8 mouse cellular contexts compared by ENCODE assay signal in genomic region chr5:24329212-24329964, GRCm38 (mm10). TPM values are rescaled to one million over a fixed set of nuclear protein-coding genes. Genes with fewer than 3 reads are reported as not detected.
DNase-seq lines count a peak whose midpoint lies in the region; ATAC-seq and TF ChIP-seq lines count a peak whose summit lies in the region.

No protein-coding gene starts in this region.

- peak overlapping the region; percentile 48 for H3K9ac ChIP-seq in embryonic facial prominence, embryonic 14.5 days (ENCODE audit: low read depth, low read length)
- peak overlapping the region; percentile 77 for H3K9ac ChIP-seq in heart, embryonic 13.5 days
- peak overlapping the region; percentile 56 for H3K9ac ChIP-seq in kidney, embryonic 15.5 days

- peak overlapping the region; percentile 30 for H3K4me3 ChIP-seq in embryonic facial prominence, embryonic 14.5 days (ENCODE audit: low read depth, low read length)
- H3K4me3 ChIP-seq in heart, embryonic 13.5 days, result peak overlapping the region; percentile 39
- peak overlapping the region; percentile 41 for H3K4me3 ChIP-seq in kidney, embryonic 15.5 days (replicated peaks)
- peak overlapping the region; percentile 25 for H3K4me3 ChIP-seq in small intestine, adult 2 months (ENCODE audit: low read depth, low read length)

- no peaks in the 10 kb centered on the region for H3K36me3 ChIP-seq in embryonic facial prominence, embryonic 14.5 days (ENCODE audit: control insufficient read depth, insufficient read depth, low read length)
- H3K36me3 ChIP-seq in heart, embryonic 13.5 days, result peaks cover 71% of the 10 kb centered on the region
- H3K36me3 ChIP-seq in kidney, embryonic 15.5 days, result peaks cover 28% of the 10 kb centered on the region
- H3K36me3 ChIP-seq in small intestine, adult 2 months (ENCODE audit: control insufficient read depth, insufficient read depth, low read length), result no peaks in the 10 kb centered on the region

- TF ChIP-seq CTCF in small intestine, adult 2 months (IDR thresholded peaks at IDR 0.05; ENCODE audit: extremely low read depth, insufficient read length, insufficient replicate concordance, low read depth, low read length), result no peak

- H3K4me2 ChIP-seq in embryonic facial prominence, embryonic 14.5 days (ENCODE audit: low read depth, low read length), result peak overlapping the region; percentile 61
- peak overlapping the region; percentile 66 for H3K4me2 ChIP-seq in heart, embryonic 13.5 days
- peak overlapping the region; percentile 81 for H3K4me2 ChIP-seq in kidney, embryonic 15.5 days

- peak; percentile 56 to 66 for DNase-seq in right cerebral cortex, postnatal 10 days (ENCODE audit: low spot score in 2 of 2)
- no peak for DNase-seq in right cerebral cortex, adult 18-20 months
- peak; percentile 58 for DNase-seq in embryonic facial prominence, embryonic 14.5 days (ENCODE audit: low spot score)
- peak; percentile 70 to 81 for DNase-seq in lung, postnatal 4 days
- no peak for DNase-seq in left cerebral cortex, adult 18-20 months (ENCODE audit: low spot score in 2 of 2)

- 17% methylated on average over 8 of the region's 27 CpGs for WGBS in embryonic facial prominence, embryonic 14.5 days
- 5% methylated on average over 25 of the region's 27 CpGs for WGBS in heart, embryonic 13.5 days
- 5% methylated on average over 24 of the region's 27 CpGs for WGBS in kidney, embryonic 15.5 days
- WGBS in small intestine, adult 2 months, result 4% methylated on average over 27 of the region's 27 CpGs

- peaks cover 13% of the 10 kb centered on the region for H3K4me1 ChIP-seq in embryonic facial prominence, embryonic 14.5 days (ENCODE audit: control insufficient read depth, insufficient read depth, low read length)
- peaks cover 82% of the 10 kb centered on the region for H3K4me1 ChIP-seq in heart, embryonic 13.5 days
- H3K4me1 ChIP-seq in kidney, embryonic 15.5 days, result peaks cover 36% of the 10 kb centered on the region
- H3K4me1 ChIP-seq in small intestine, adult 2 months (ENCODE audit: control insufficient read depth, insufficient read depth, insufficient read length, low read length), result no peaks in the 10 kb centered on the region

- 0 out of 2 replicates have a peak, but pooled peaks cover 9% of the 10 kb centered on the region for H3K27me3 ChIP-seq in embryonic facial prominence, embryonic 14.5 days (replicated peaks; ENCODE audit: control insufficient read depth, insufficient read depth, low read length)
- peaks cover 18% of the 10 kb centered on the region for H3K27me3 ChIP-seq in heart, embryonic 13.5 days (replicated peaks)
- no peaks in the 10 kb centered on the region for H3K27me3 ChIP-seq in kidney, embryonic 15.5 days
- no peaks in the 10 kb centered on the region for H3K27me3 ChIP-seq in small intestine, adult 2 months (ENCODE audit: control insufficient read depth, insufficient read depth, low read length)

- ATAC-seq in embryonic facial prominence, embryonic 14.5 days (ENCODE audit: low read depth), result peak; percentile 79
- ATAC-seq in heart, embryonic 13.5 days (ENCODE audit: extremely low read depth, insufficient number of reproducible peaks, low FRiP score, low TSS enrichment), result peak; percentile 33; the same call in 1 of the 2 replicates
- ATAC-seq in kidney, embryonic 15.5 days (replicated peaks; ENCODE audit: low FRiP score), result peak; percentile 87

- H3K9me3 ChIP-seq in embryonic facial prominence, embryonic 14.5 days (ENCODE audit: control insufficient read depth, low read length), result no peaks in the 10 kb centered on the region
- no peaks in the 10 kb centered on the region for H3K9me3 ChIP-seq in heart, embryonic 13.5 days
- no peaks in the 10 kb centered on the region for H3K9me3 ChIP-seq in kidney, embryonic 15.5 days (replicated peaks)

- no peak for TF ChIP-seq POLR2A in small intestine, adult 2 months (IDR thresholded peaks at IDR 0.05; ENCODE audit: low read depth, low read length)

- no peak overlapping the region; the same call in 1 of the 2 replicates for H3K27ac ChIP-seq in embryonic facial prominence, embryonic 14.5 days (replicated peaks; ENCODE audit: low read depth, low read length)
- peak overlapping the region; percentile 89 for H3K27ac ChIP-seq in heart, embryonic 13.5 days (replicated peaks)
- peak overlapping the region; percentile 77 for H3K27ac ChIP-seq in kidney, embryonic 15.5 days
- peak overlapping the region; percentile 39; the same call in 1 of the 2 replicates for H3K27ac ChIP-seq in small intestine, adult 2 months (ENCODE audit: insufficient read depth, low read depth, low read length)

RNA-seq across cellular contexts. Expression of gene Kcnh2, which starts 22.0 kb away (rescaled TPM):
- 6.7 and 7.6 TPM in 2 replicates for polyA plus RNA-seq in embryonic facial prominence, embryonic 14.5 days (2014; fragmentation: Nextera tagmentation; extraction: Ambion mirVana)
- 24.4 and 26.2 TPM in 2 replicates for polyA plus RNA-seq in heart, embryonic 13.5 days (2015; fragmentation: Nextera tagmentation; extraction: Ambion mirVana)
- 7.1 and 7.2 TPM in 2 replicates for polyA plus RNA-seq in kidney, embryonic 15.5 days (2015; fragmentation: Nextera tagmentation; extraction: Ambion mirVana)
- 21.9 and 26.3 TPM in 2 replicates for polyA plus RNA-seq in small intestine, adult 2 months (2012; rRNA removed)
- total RNA-seq in left cerebral cortex, adult 18-20 months (2021), result 10 to 100 TPM; 29.6 to 36.2 TPM

RNA-seq across cellular contexts. Expression of gene Nos3, which starts 35.2 kb away (rescaled TPM):
- polyA plus RNA-seq in embryonic facial prominence, embryonic 14.5 days (2014; fragmentation: Nextera tagmentation; extraction: Ambion mirVana), result 7.8 and 7.9 TPM in 2 replicates
- 34.0 and 35.0 TPM in 2 replicates for polyA plus RNA-seq in heart, embryonic 13.5 days (2015; fragmentation: Nextera tagmentation; extraction: Ambion mirVana)
- polyA plus RNA-seq in kidney, embryonic 15.5 days (2015; fragmentation: Nextera tagmentation; extraction: Ambion mirVana), result 15.4 and 18.4 TPM in 2 replicates
- 2.8 and 4.0 TPM in 2 replicates for polyA plus RNA-seq in small intestine, adult 2 months (2012; rRNA removed)
- 10 to 100 TPM in 1 of 2 experiments, 1 to 10 TPM in 1; 8.0 to 10.7 TPM for total RNA-seq in left cerebral cortex, adult 18-20 months (2021)

Comparison
In these comparisons a context has a peak if more than half of its experiments do, and no peak if none do; other contexts are left out.
1. DNase-seq: peak in right cerebral cortex, postnatal 10 days (2 of 2), embryonic facial prominence, embryonic 14.5 days (single experiment) and lung, postnatal 4 days (2 of 2); none in right cerebral cortex, adult 18-20 months (single experiment) and left cerebral cortex, adult 18-20 months (0 of 2).
2. ATAC-seq: peak in every context shown above with its lines; median percentile 87 in kidney, embryonic 15.5 days; 79 in embryonic facial prominence, embryonic 14.5 days; 33 in heart, embryonic 13.5 days.
3. Peak in every context shown above with its lines, with median percentiles within 50 percentile points of each other: H3K4me2 ChIP-seq, H3K4me3 ChIP-seq and H3K9ac ChIP-seq.